Mouse (Mus musculus): Measurements from ENCODE around the gene Mertk.

DNA sequence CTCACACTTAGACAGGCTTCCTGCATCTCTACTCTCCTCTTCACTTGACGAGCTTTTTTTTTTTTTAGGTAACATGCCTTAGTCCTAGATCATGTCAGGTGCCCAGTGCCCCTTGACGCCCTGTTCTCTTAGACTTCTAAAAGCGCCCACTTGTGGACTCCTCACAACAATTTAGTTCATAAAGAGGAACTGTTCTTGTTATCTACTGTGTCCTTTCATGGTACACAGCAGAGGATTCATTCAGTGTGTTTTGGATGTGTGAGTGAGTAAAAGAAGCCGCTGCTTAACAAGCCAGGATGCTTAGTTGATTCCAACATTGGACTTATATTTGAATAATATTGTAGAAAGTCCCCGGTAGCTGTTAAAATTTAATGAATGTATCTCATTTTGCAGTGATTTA lies 125.1 kb downstream of the Mertk start:
- TF ChIP-seq CTCF (IDR thresholded peaks at IDR 0.05; ENCODE audit: extremely low read depth, insufficient read length, insufficient replicate concordance, low read depth, low read length) (no peak), POLR2A (IDR thresholded peaks at IDR 0.05; ENCODE audit: low read depth, low read length) (no peak)

Data from small intestine, adult 2 months (tissue).